Comparison of ENCODE assay signal across 14 mouse cellular contexts in genomic region chr12:13198157-13198556, GRCm38 (mm10).
"Had no signal": no experiment of that assay in that cellular context is flagged by ENCODE, and none has a peak within 500 bp of the region (broad histone marks: within the 10 kb centered on the region; RNA-seq: fewer than 3 reads in every experiment).

No protein-coding gene starts in this region.

- ATAC-seq: midbrain, embryonic 15.5 days had no signal

- DNase-seq: kidney, adult 18-20 months; kidney, postnatal 10 days; kidney, postnatal 4 days; left cerebral cortex, postnatal 4 days; liver, embryonic 13.5 days; lung, adult 2 months; lung, postnatal 14 days; lung, postnatal 4 days; thymus, adult 18-20 months; thymus, postnatal 36 days had no signal

- H3K4me3 ChIP-seq: liver, embryonic 13.5 days; midbrain, embryonic 12.5 days; midbrain, embryonic 15.5 days; neural tube, embryonic 12.5 days; neural tube, embryonic 15.5 days had no signal

- H3K4me1 ChIP-seq: midbrain, embryonic 12.5 days; midbrain, embryonic 15.5 days; neural tube, embryonic 12.5 days; neural tube, embryonic 15.5 days had no signal

- H3K9me3 ChIP-seq: liver, embryonic 13.5 days; midbrain, embryonic 12.5 days; midbrain, embryonic 15.5 days; neural tube, embryonic 12.5 days; neural tube, embryonic 15.5 days had no signal

- H3K27me3 ChIP-seq: liver, embryonic 13.5 days; midbrain, embryonic 12.5 days; midbrain, embryonic 15.5 days; neural tube, embryonic 12.5 days; neural tube, embryonic 15.5 days had no signal

- H3K36me3 ChIP-seq: liver, embryonic 13.5 days; midbrain, embryonic 12.5 days; midbrain, embryonic 15.5 days; neural tube, embryonic 12.5 days; neural tube, embryonic 15.5 days had no signal

- H3K27ac ChIP-seq: liver, embryonic 13.5 days; midbrain, embryonic 12.5 days; midbrain, embryonic 15.5 days; neural tube, embryonic 12.5 days; neural tube, embryonic 15.5 days had no signal

- H3K9ac ChIP-seq: liver, embryonic 13.5 days; midbrain, embryonic 12.5 days; midbrain, embryonic 15.5 days; neural tube, embryonic 12.5 days; neural tube, embryonic 15.5 days had no signal

- H3K4me2 ChIP-seq: liver, embryonic 13.5 days; midbrain, embryonic 12.5 days; midbrain, embryonic 15.5 days; neural tube, embryonic 12.5 days; neural tube, embryonic 15.5 days had no signal
